Mouse (Mus musculus) hindbrain, embryonic 10.5 days (tissue): Measurements from ENCODE around the gene Mboat2. TPM values are rescaled to one million over a fixed set of nuclear protein-coding genes. Genes with fewer than 3 reads are reported as not detected.
A peak's percentile ranks its signal among the peaks of the same experiment; 100 is the strongest.

ENCODE experiments used
- DNase-seq: peaks from one replicate; pipeline ENCODE4 v3.0.0-alpha.2; 2017; ENCODE audit warnings: low spot score
- H3K27ac ChIP-seq: fragments of 300-500 bp; sonication (generic); 2 replicates; pipeline ENCODE4 v1.5.1; 2016; ENCODE audit warnings: mild to moderate bottlenecking, moderate library complexity
- H3K27me3 ChIP-seq: fragments of 300-500 bp; sonication (generic); 2 replicates; pipeline ENCODE4 v1.6.1; 2016; ENCODE audit warnings: mild to moderate bottlenecking; ENCODE audit not compliant: poor library complexity, insufficient read depth, severe bottlenecking
- H3K36me3 ChIP-seq: fragments of 300-500 bp; sonication (generic); 2 replicates; pipeline ENCODE4 v1.6.1; 2016; ENCODE audit warnings: mild to moderate bottlenecking, moderate library complexity
- H3K4me1 ChIP-seq: fragments of 300-500 bp; sonication (generic); replicated peaks from 2 replicates; pipeline ENCODE4 v1.6.1; 2016; ENCODE audit warnings: mild to moderate bottlenecking
- H3K4me3 ChIP-seq: fragments of 300-500 bp; sonication (generic); 2 replicates; pipeline ENCODE4 v1.5.1; 2016; ENCODE audit warnings: mild to moderate bottlenecking, moderate library complexity
- H3K9me3 ChIP-seq: fragments of 300-500 bp; sonication (generic); 2 replicates; pipeline ENCODE4 v1.6.1; 2016; ENCODE audit warnings: mild to moderate bottlenecking, moderate library complexity
- WGBS: fragments of 180-500 bp; shearing (Covaris S2); methylation state at CpG from one replicate; pipeline ENCODE4 v1.1.7; 2016; 5-methylcytosine and 5-hydroxymethylcytosine counted together
- polyA plus RNA-seq: library from polyadenylated mRNA; unstranded; fragments of >200 nt; fragmentation: Nextera tagmentation; extraction: Ambion mirVana; gene quantifications from 2 replicates; pipeline ENCODE4 v1.2.1, GENCODE M21; 2016

Gene Mboat2
- polyA plus RNA-seq, result 43.6 and 45.6 TPM in 2 replicates

DNA sequence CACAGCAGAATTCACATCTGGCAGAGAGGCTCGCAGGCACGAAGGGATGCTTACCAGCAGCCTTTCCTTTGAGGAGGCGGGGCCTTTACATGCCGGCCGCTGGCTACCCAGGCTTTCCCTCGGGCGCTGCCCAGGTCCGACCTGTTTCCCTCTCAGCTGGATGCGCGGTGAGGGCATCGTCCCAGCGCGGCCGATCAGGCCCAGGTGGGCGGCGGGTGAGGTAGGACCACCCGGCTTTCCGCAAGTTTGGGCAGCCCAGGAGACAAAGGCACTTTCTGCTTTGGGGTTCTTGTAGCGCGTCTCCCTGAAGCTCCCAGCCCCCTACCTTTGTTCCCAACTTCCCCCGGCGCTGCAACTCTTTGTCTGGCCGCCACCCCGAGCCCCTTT is at the start of gene Mboat2:
TSS of gene Mboat2 (plus strand) at position 114 of the 387 bp plus-strand sequence.
- no peak for DNase-seq
- H3K4me3 ChIP-seq, result peak within 1 kb of the TSS; percentile 94
- peaks cover 48% of the 10 kb centered on the region for H3K4me1 ChIP-seq
- no peaks in the 10 kb centered on the region for H3K27me3 ChIP-seq
- H3K9me3 ChIP-seq, result no peaks in the 10 kb centered on the region
- under 1% methylated on average over 24 of the region's 24 CpGs for WGBS
- peak within 1 kb of the TSS; percentile 100 for H3K27ac ChIP-seq
- no peaks in the 10 kb centered on the region for H3K36me3 ChIP-seq

DNA sequence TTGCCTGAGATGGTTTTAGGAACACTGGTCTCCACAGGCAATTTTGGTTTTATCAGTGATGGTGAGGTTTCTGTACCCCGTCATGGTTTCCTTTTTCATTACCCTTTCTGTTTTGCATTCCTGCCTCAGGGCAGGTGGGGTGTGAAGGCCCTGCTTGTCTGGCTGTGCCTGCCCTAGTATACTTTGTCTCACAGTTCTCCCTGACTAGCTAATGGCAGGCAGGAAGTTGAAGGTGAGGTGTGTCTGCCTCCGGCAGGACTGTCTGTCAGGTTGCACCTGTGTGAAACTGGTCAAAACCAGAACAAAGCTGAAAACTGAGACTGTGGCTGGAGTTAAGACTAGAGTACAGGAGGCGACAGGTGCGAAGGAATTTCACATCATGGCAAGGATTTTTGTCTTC is 46.9 kb upstream of the Mboat2 start:
- peaks cover 16% of the 10 kb centered on the region for H3K4me1 ChIP-seq
- no peak overlapping the region for H3K27ac ChIP-seq
- WGBS, result 71% methylated on average over 4 of the region's 4 CpGs
- H3K4me3 ChIP-seq, result no peak overlapping the region
- DNase-seq, result no peak
- peaks cover 22% of the 10 kb centered on the region for H3K27me3 ChIP-seq
- no peaks in the 10 kb centered on the region for H3K36me3 ChIP-seq
- H3K9me3 ChIP-seq, result no peaks in the 10 kb centered on the region

DNA sequence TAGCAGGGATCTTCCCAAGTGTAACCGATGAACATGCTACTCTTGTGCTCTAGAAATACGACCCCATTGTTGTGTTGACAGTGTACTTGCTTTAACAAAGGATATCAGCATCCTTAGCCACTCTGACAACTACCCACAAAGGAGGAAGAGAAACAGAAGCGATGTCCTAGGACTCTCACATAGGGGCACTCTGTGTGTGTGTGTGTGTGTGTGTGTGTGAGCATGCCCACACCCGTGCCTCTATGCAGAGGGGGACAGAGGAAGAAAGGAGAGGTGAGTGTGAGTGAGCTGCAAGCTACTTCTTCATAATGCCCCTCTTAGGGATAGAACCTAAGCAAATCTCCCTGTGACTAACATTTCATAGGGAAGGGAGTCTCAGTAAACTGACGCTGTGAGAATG is 44.8 kb upstream of the Mboat2 start:
- Histone ChIP-seq H3K9me3 (no peaks in the 10 kb centered on the region), H3K27me3 (peaks cover 22% of the 10 kb centered on the region), H3K4me1 (peaks cover 13% of the 10 kb centered on the region), H3K27ac (no peak overlapping the region), H3K4me3 (no peak overlapping the region), H3K36me3 (no peaks in the 10 kb centered on the region)
- WGBS, result 65% methylated on average over 5 of the region's 5 CpGs
- no peak for DNase-seq

DNA sequence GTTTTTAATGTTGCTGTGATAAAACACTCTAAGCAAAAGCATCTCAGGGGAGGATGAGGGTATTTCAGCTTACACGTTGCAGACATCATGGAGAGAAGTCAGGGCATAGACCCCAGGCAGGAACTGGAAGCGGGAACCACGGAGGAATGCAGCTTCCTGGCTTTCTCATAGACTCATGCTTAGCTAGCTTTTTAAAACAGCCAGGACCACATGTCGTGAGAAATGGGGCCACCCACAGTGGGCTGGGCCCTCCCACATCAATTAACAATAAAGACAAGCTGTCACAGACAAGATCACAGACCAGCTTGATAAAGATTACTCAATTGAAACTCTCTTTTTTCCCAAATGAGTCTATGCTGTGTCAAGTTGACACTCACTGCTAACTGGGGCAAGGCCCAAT is 44.4 kb upstream of the Mboat2 start:
- Histone ChIP-seq H3K36me3 (no peaks in the 10 kb centered on the region), H3K4me3 (no peak overlapping the region), H3K27me3 (peaks cover 22% of the 10 kb centered on the region), H3K9me3 (no peaks in the 10 kb centered on the region), H3K4me1 (peaks cover 13% of the 10 kb centered on the region), H3K27ac (no peak overlapping the region)
- WGBS, result 11% methylated on average over 4 of the region's 4 CpGs
- peak; percentile 23 for DNase-seq

DNA sequence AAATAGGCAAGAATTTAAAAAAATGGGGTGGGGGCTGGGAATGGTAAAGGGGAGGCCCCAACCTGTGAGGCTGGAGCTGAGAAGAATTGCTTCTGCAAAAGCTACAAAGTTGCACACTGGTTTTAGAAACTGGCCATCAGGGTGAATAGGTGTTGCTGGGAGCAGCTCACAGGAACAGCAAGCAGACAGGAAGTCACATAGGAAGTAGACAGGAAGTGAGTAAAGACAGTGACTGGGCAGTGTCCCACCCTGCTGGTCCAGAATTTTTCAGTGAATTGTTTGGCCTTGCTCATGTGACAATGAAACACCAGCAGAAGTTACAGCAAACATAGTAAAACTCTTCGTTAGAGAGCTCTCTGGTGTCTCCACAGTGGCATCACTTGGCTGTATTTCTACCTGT is 41.0 kb upstream of the Mboat2 start:
- Histone ChIP-seq H3K27me3 (peaks cover 11% of the 10 kb centered on the region; the same call in 1 of the 2 replicates), H3K36me3 (no peaks in the 10 kb centered on the region), H3K27ac (no peak overlapping the region), H3K4me3 (no peak overlapping the region), H3K4me1 (peaks cover 11% of the 10 kb centered on the region), H3K9me3 (no peaks in the 10 kb centered on the region)
- no peak for DNase-seq
- WGBS, result 83% methylated on average over 1 of the region's 1 CpGs

DNA sequence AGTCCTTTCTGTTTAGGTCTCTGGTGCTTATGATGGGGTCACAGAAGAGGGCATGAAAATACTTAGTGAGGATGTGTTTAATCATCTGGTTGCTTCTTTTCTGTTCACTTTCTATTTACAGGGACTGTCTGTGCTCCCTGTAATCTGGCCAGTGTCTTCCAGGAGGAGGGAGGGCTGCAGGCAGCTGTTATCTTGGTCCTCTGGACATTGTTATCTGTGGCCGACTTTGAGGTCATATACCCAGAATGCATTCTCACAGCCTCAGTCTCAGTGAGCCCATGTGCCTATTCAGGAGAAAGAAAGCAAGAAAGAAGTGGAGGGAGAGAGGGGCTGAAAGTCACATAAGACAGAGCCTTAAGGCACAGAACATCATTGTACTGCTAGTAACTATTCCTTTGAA is 19.4 kb upstream of the Mboat2 start:
- Histone ChIP-seq H3K36me3 (no peaks in the 10 kb centered on the region), H3K27ac (no peak overlapping the region), H3K4me1 (peaks cover 10% of the 10 kb centered on the region; the same call in 1 of the 2 replicates), H3K4me3 (no peak overlapping the region), H3K9me3 (no peaks in the 10 kb centered on the region), H3K27me3 (no peaks in the 10 kb centered on the region)
- DNase-seq, result no peak
- WGBS, result 23% methylated on average over 1 of the region's 1 CpGs

DNA sequence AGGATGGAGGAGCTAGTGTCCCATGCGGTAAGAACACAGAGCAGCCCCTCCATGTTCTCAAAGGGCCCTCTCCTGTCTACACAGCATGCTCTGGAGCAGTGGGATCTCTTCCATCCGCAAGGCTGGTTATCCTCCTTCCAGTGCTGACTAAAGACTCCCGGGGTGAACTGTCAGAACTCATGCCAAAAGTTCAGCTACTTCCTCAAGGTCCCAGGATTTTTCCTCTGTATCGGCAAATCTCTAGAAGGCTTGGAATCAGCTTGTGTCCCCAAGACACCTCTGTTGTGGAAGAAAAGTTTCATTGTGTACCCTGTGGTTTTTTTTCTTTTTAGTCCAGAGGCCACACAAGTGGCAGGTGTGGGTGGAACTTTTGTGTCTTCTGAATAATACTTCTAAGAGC is 18.8 kb upstream of the Mboat2 start:
- Histone ChIP-seq H3K36me3 (no peaks in the 10 kb centered on the region), H3K4me1 (peaks cover 10% of the 10 kb centered on the region; the same call in 1 of the 2 replicates), H3K27me3 (no peaks in the 10 kb centered on the region), H3K4me3 (no peak overlapping the region), H3K27ac (no peak overlapping the region), H3K9me3 (no peaks in the 10 kb centered on the region)
- WGBS, result 67% methylated on average over 4 of the region's 4 CpGs
- no peak for DNase-seq

DNA sequence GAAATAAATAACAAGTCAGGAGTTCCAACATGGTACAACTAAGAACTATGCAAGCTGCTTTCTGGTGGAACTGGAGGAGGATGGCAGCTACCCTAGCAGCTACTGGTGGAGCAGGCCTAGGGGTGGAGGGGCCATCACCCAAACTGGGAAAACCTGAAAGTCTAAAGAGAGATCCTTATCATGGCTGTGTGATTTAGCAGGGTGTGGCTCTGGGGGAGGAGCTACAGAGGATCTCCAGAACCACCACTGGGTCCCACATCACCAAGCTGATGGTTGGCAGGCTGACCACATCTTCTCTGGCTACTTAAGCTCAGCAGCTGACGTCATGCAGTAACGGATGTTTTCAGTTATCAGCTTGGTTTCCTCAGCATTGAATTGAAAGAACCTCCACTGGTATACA is 7.8 kb upstream of the Mboat2 start:
- H3K27ac ChIP-seq, result no peak overlapping the region
- WGBS, result 82% methylated on average over 2 of the region's 2 CpGs
- no peaks in the 10 kb centered on the region; the same call in 1 of the 2 replicates for H3K36me3 ChIP-seq
- H3K4me1 ChIP-seq, result no peaks in the 10 kb centered on the region
- DNase-seq, result no peak
- no peaks in the 10 kb centered on the region for H3K9me3 ChIP-seq
- H3K27me3 ChIP-seq, result no peaks in the 10 kb centered on the region
- H3K4me3 ChIP-seq, result no peak overlapping the region

DNA sequence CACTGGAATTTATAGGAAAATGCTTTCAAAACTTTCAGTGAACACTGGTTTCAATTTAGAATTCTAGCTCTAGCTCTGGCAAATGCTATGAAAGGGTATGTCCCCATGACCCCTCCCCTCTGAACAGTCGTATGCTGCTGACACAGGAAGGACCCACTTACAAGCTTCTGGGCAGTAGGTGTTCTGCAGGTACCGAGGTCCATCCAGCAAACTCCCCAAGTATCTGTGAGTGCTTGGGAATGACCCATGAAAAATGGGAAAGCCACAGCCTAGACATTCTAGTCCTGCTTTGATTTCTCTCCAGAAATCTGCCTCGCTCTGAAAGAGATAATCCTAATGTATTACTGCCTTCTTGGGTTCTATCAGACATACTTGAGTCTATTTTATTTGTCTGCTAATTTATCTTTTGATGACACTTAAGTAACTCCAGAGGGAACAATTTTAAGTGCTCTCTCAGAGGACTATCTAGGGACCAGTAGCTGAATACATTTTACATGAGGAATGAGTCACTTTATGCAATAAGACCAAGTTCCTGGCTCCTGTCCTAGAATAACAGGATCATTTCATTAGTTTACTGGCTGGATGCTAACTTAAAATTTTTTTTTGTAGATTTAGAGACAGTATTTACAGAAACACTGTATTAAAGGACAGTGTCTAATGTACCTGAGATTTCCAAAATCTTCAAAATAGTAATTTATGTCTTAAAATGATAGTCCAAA is 6.9 kb upstream of the Mboat2 start:
- H3K4me1 ChIP-seq, result 0 out of 2 replicates have a peak, but pooled peaks cover 4% of the 10 kb centered on the region
- H3K27me3 ChIP-seq, result no peaks in the 10 kb centered on the region
- no peak overlapping the region for H3K27ac ChIP-seq
- H3K36me3 ChIP-seq, result no peaks in the 10 kb centered on the region; the same call in 1 of the 2 replicates
- no peaks in the 10 kb centered on the region for H3K9me3 ChIP-seq
- DNase-seq, result no peak
- no peak overlapping the region for H3K4me3 ChIP-seq
- WGBS, result 92% methylated on average over 3 of the region's 3 CpGs

DNA sequence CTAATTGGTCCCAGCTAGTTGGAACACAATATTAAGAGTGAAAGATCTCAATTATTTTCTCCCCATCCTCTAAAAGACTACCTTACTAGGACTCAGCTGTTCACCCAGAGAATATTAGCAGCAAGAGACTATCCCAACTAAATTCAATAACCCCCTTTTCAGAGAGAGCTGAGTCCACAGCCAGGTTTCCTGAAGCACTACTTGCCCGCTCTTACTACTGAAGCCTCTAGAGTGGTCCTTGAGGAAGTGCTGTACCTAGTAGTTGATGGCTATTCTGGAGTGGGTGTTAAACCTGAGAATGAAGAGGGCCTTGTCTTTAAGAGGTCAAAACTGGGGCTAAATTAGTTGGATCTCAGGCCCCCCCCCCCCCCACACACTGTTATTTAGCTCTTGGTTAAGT is 593 bp upstream of the Mboat2 start:
- H3K9me3 ChIP-seq, result no peaks in the 10 kb centered on the region
- H3K36me3 ChIP-seq, result no peaks in the 10 kb centered on the region
- peak overlapping the region; percentile 100 for H3K27ac ChIP-seq
- peaks cover 48% of the 10 kb centered on the region for H3K4me1 ChIP-seq
- no peak for DNase-seq
- 47% methylated on average over 1 of the region's 1 CpGs for WGBS
- H3K4me3 ChIP-seq, result peak overlapping the region; percentile 94
- H3K27me3 ChIP-seq, result no peaks in the 10 kb centered on the region

DNA sequence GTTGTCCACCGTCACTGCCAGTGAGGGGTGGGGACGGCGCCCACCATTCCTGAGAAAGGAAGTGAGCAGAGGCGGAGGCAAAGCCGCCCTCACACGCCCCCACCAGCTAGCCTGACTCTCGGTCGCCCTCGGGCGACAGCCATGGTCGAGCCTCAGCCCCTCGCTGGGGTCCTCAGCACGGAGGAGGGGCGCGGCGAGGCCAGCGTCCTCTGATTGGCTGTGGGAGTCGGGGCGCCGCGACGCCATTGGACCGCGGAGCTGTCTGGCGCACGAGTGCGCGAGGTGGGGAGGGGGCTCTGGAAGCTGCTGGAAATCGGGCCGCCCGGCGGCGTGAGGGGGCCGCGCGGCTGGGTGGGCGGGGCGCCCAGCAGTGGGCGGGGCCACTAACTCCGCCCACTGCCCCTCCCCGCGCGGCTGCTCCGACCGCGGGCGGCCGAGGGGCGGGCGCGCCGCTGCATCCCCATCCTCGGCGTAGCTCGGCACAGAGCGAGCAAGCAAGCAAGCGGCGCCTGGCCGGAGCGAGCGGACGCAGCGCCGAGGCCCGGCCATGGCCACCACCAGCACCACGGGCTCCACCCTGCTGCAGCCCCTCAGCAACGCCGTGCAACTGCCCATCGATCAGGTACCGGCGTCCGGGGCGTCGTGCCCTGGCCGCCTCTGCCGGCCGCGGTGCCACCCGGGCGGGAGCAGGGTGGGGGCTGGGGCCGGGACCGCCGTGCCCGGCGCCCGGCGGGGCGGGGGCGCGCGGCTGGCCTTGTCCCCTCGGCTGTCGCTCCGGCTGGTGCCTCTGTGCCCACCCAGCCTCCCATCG is 679 bp downstream of the Mboat2 start:
- WGBS, result under 1% methylated on average over 93 of the region's 95 CpGs
- Histone ChIP-seq H3K27ac (peak overlapping the region; percentile 100), H3K27me3 (no peaks in the 10 kb centered on the region)

DNA sequence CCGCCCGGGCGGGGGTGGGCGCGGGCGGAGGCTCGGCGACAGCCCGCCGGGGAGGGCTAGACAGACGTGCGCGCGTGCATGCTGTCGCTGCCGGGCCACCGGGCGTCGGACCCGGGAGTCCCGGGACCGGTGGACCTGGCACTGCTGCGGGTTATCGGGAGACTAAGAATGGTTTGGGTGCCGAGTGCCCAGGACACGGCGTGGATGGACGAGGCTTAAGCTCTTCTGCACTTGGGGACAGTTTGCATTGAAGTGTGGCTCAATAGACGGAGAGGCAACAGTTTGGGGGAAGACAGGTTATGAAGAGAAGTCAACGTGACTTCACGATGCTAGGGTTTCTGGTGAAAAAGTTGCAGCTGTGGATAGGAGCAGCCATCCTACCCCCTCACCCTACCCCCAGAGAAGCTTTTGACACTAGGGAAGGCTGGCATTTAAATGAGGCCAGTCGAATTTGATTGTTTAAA is 1.3 kb downstream of the Mboat2 start:
- no peak for DNase-seq
- Histone ChIP-seq H3K4me3 (peak overlapping the region; percentile 94), H3K9me3 (no peaks in the 10 kb centered on the region), H3K4me1 (peaks cover 48% of the 10 kb centered on the region), H3K27me3 (no peaks in the 10 kb centered on the region), H3K27ac (peak overlapping the region; percentile 100), H3K36me3 (no peaks in the 10 kb centered on the region)
- WGBS, result under 1% methylated on average over 32 of the region's 32 CpGs

More for the DNA sequence above, 679 bp downstream of the Mboat2 start:
- Histone ChIP-seq H3K4me3 (peak overlapping the region; percentile 94), H3K9me3 (no peaks in the 10 kb centered on the region), H3K36me3 (no peaks in the 10 kb centered on the region), H3K4me1 (peaks cover 48% of the 10 kb centered on the region)
- DNase-seq, result peak; percentile 98

DNA sequence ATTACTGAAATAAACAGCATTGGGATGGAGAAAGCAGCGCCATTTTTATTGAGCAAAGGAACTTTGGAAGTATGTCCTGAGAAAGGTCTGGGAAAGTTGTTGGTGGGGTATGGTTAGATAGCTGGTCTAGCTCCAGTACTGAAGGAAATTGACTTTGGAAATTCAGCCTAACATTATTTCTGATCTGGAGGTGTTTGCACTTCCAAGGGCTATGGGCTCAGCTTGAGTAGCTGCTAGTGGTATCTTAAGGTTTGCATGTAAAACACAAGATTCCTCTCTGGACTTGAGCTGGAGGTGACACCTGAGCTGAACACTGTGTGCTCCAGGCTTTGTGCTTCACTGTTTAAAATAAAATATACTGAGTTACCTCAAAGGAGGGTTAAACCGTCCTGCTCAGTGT is 1.8 kb downstream of the Mboat2 start:
- Histone ChIP-seq H3K27ac (peak overlapping the region; percentile 100), H3K4me1 (peaks cover 51% of the 10 kb centered on the region), H3K36me3 (no peaks in the 10 kb centered on the region), H3K9me3 (no peaks in the 10 kb centered on the region), H3K4me3 (peak overlapping the region; percentile 94), H3K27me3 (no peaks in the 10 kb centered on the region)
- WGBS, result 23% methylated on average over 2 of the region's 2 CpGs
- no peak for DNase-seq
